Mouse (Mus musculus): Measurements from ENCODE around the gene Sephs1. TPM values are rescaled to one million over a fixed set of nuclear protein-coding genes. Genes with fewer than 3 reads are reported as not detected.
"Not testable (repeated sequence)": the region's sequence is repeated elsewhere in the genome, so short reads cannot be mapped to it uniquely, and the experiment has no call there.

Sephs1 gene
- polyA plus RNA-seq, 1 experiment from 2014 or later = 16.2 TPM

DNA sequence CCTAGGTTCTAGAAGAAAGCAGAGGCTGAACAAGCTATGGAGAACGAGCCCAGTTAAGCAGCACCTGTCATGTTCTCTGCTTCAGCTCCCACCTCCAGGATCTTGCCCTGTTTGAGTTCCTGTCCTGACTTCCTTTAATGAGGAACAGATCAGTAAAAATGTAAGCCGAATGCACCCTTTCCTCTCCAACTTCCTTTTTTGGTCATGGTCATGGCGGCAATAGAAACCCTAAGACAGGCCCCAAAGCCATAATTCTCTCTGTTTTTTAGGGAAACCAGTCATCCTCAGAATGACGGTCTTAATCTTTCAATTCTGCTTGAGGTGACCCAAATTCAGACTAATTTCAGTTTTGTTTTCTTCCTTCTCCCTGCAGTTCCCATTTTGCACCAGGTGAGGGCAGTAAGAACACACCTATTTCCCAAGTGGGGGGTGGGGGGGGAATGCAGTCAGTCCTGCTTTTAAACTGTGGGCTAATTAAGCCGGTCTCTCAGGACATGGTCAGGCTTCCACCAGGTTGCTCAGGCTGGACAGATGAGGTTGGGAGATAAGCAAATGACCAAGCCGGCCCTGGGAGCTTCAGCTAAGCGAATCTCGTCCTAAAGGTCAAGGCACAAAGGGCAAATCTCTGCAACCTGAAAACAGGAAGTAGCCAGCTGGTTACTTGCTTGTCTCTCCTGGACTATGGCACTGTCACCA lies 36.1 kb downstream of the Sephs1 start:
- peak overlapping the region; percentile 87 for H3K27ac ChIP-seq
- H3K36me3 ChIP-seq (ENCODE audit: inconsistent target) = 0 out of 2 replicates have a peak, but pooled peaks cover under 1% of the 10 kb centered on the region
- 5% methylated on average over 8 of the region's 8 CpGs for WGBS (ENCODE audit: missing documents)
- peak overlapping the region; percentile 21 for H3K4me3 ChIP-seq (ENCODE audit: inconsistent target)
- no peaks in the 10 kb centered on the region for H3K79me2 ChIP-seq (ENCODE audit: inconsistent target)

DNA sequence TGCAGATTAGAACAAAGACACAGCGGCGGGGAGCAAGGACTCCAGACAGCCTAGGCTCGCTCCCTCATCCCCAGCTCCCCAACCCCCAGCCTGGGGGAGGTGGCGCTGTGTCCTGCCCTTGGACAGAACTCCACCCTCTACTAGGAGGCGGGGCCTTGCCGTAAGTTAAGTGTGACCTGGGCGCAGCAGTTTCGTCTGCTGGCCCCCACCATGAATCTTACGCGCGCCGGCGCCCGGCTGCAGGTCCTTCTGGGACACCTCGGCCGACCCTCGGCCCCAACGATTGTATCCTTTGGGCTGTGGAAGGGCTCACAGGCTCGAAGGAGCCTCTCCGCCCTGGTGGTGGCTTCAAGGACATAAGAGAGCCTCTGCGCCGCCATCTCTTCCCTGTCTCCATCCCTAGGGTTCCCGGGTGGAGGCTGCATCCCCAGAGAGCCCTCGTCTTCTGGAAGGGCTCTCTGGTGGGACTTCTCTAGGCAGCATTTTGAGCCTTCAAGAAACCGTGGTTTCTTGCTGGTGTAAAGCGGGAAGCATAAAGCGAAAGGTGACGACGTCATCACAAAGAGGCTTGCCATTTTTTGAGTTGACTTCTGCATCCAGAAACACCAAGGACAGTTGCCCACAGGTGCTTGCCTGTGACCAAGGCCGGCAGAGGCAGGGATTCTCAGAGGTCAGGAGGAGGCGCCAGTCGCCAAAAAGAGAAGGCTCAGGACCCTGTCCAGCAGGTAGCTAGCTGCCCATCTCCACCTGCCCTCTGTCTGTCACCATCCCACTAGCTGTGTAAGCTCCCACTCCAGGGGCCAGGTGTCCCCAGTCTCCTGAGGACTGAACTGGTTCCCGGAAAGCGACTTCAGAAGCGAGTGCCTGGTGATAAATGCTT lies 37.7 kb downstream of the Sephs1 start, which contains the start of gene Phyh:
Phyh (plus strand) TSS at position 160 of the 880 bp plus-strand sequence.
- Histone ChIP-seq H3K79me2 (ENCODE audit: inconsistent target) (no peaks in the 10 kb centered on the region), H3K36me3 (ENCODE audit: inconsistent target) (peaks cover 15% of the 10 kb centered on the region), H3K4me3 (ENCODE audit: inconsistent target) (peak within 1 kb of the TSS; percentile 85), H3K27ac (peak within 1 kb of the TSS; percentile 87)
- WGBS (ENCODE audit: missing documents) = 8% methylated on average over 32 of the region's 35 CpGs

DNA sequence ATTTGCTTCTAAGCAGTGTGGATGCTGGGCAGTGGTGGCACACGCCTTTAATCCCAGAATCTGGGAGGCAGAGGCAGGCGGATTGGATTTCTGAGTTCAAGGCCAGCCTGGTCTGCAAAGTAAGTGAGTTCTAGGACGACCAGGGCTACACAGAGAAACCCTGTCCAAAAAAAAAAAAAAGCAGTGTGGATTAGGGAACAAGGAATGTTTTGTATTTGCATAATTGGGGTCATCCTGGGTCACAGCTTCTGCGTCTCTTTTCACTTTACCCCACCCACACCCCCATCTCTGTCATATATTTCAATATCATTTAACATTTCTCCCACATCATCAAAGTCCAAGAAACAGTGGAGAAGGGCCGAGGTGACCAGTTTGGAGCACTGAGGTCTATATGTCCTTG lies 39.7 kb downstream of the Sephs1 start:
- Histone ChIP-seq H3K36me3 (ENCODE audit: inconsistent target) (peaks cover 34% of the 10 kb centered on the region), H3K79me2 (ENCODE audit: inconsistent target) (no peaks in the 10 kb centered on the region), H3K4me3 (ENCODE audit: inconsistent target) (no peak overlapping the region), H3K27ac (no peak overlapping the region)
- 99% methylated on average over 5 of the region's 5 CpGs for WGBS (ENCODE audit: missing documents)

DNA sequence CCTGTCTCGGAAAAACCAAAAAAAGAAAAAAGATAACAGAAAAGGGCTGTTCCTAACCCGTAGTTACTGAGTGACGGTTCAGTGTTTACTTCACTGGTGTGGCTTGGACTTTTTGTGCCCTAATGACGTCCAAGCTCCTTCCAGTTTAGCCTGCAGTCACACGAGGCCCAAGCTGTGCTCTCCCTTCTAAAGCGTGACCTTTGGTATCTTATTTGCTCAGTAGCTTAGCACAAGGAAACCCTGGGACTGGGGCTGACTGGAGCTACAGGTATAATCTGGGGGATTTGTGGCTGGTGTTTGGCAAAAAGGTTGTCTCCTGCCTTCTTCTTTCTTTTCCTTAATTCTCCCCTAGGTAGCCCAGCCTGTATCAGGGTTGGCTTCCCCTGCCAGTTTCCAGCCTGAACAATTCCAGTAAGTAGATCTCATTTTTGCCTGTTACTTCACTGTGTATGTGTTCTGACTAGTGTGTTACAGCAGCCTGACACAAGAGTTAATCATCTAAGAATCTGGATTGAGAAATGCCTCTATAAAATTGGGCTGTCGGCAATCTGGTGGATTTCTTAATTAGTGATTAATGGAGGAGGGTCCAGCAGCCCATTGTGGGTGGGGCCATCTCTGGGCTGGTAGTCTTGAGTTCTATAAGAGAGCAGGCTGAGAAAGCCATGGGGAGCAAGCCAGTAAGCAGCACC lies 41.3 kb downstream of the Sephs1 start:
- WGBS (ENCODE audit: missing documents) = 97% methylated on average over 7 of the region's 7 CpGs
- H3K27ac ChIP-seq = no peak overlapping the region

DNA sequence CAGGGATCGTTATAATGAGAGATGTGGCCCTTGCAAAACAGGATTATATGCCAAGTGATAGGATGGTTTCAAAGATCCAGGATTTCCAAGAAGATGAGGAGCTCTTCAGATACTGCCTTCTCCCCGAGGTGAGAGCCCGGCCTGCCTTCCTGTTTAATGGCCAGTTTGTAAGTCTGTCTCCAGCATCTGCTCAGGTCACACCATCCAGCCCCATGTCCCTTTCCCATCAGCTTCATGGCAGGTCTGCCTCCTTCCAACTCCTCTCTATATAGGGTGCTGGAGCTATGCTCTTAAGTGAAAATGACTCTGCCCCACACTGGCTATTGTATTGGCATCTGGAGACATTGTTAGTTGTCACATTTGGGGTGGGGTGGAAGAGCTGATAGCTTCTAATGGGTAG lies 46.0 kb downstream of the Sephs1 start:
- Histone ChIP-seq H3K36me3 (ENCODE audit: inconsistent target) (peaks cover 93% of the 10 kb centered on the region), H3K79me2 (ENCODE audit: inconsistent target) (no peaks in the 10 kb centered on the region), H3K27ac (no peak overlapping the region), H3K4me3 (ENCODE audit: inconsistent target) (no peak overlapping the region)
- 96% methylated on average over 3 of the region's 3 CpGs for WGBS (ENCODE audit: missing documents)

More for the DNA sequence above, 41.3 kb downstream of the Sephs1 start:
- no peak overlapping the region for H3K4me3 ChIP-seq (ENCODE audit: inconsistent target)
- H3K79me2 ChIP-seq (ENCODE audit: inconsistent target) = no peaks in the 10 kb centered on the region
- peaks cover 50% of the 10 kb centered on the region for H3K36me3 ChIP-seq (ENCODE audit: inconsistent target)

DNA sequence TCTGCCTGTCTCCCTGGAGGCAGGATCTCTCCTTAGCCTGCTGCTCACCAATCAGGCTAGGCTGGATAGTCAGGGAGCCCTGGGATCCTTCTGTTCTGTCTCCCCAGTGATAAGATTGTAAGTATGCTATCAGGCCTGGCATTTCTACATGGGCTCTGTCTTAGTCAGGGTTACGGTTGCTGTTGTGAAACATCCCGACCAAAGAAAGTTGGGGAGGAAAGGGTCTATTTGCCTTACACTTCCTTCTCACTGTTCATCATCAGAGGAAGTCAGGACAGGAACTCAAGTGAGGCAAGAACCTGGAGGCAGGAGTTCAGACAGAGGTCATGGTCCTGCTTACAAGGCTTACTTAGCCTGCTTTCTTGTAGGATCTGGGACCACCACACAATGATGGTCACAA lies 47.9 kb downstream of the Sephs1 start:
- WGBS (ENCODE audit: missing documents) = 21% methylated on average over 2 of the region's 2 CpGs

DNA sequence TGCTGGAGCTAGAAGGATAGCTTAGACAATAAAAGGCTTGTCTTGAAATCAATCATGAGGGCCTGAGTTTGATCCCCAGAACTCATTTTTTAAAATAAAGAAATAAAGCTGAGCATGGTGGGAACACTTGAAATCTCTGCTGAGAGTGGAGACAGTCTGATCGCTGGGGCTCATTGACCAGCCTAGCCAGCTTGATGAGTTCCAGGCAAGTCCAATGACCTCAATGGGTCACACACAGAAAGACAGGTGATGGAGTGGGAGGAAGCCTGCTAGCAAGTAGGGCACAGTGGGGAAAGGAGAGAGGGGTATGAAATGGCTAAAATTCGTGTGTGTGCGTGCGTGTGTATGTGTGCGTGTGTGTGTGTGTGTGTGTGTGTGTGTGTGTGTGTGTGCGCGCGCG lies 53.2 kb downstream of the Sephs1 start:
- H3K36me3 ChIP-seq (ENCODE audit: inconsistent target) = peaks cover 73% of the 10 kb centered on the region
- H3K27ac ChIP-seq = no peak overlapping the region
- WGBS (ENCODE audit: missing documents) = 67% methylated on average over 9 of the region's 9 CpGs
- H3K79me2 ChIP-seq (ENCODE audit: inconsistent target) = no peaks in the 10 kb centered on the region
- no peak overlapping the region for H3K4me3 ChIP-seq (ENCODE audit: inconsistent target)

More for the DNA sequence above, 47.9 kb downstream of the Sephs1 start:
- Histone ChIP-seq H3K79me2 (ENCODE audit: inconsistent target) (no peaks in the 10 kb centered on the region), H3K4me3 (ENCODE audit: inconsistent target) (no peak overlapping the region), H3K27ac (no peak overlapping the region), H3K36me3 (ENCODE audit: inconsistent target) (peaks cover 81% of the 10 kb centered on the region)

DNA sequence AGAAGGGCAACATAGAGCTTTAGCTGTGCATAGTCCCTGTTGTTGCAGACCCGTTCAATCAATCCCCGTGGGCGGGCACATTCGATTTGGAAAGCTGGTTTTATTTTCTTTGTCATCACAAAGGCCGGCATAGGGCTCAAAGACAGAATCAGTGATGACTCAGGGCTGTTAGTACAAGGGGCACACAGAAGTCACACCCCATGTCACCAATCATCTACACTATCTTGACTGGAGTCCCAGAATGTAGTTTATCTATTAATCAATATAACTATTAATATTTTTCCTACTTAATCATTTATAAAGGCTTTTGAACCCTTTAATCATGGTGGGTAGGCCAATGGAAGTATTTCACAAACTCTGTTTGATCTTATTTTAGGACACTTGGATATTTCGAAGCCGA lies 56.6 kb downstream of the Sephs1 start:
- no peaks in the 10 kb centered on the region for H3K79me2 ChIP-seq (ENCODE audit: inconsistent target)
- H3K4me3 ChIP-seq (ENCODE audit: inconsistent target) = no peak overlapping the region
- peaks cover 63% of the 10 kb centered on the region for H3K36me3 ChIP-seq (ENCODE audit: inconsistent target)
- WGBS (ENCODE audit: missing documents) = 97% methylated on average over 7 of the region's 7 CpGs
- H3K27ac ChIP-seq = no peak overlapping the region

DNA sequence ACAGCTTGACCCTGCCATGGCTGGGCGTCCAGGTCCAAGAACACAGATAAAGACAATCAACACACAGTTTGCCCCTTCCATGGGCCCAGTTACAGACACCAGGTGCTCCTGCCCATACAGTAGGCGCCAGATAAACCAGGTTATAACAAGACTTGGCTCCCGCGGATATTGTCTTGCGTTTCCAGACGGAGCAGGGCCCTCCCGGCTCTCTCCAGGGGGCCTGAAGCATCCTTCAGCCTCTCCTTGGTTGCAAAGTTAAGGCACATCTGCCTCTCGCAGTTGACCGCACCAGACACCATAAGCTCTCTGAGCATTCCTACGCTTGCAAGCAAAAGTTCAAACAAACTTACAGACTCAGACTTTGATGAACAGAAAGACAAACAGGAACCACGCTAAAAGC lies 59.5 kb downstream of the Sephs1 start:
- 97% methylated on average over 10 of the region's 11 CpGs for WGBS (ENCODE audit: missing documents)
- H3K79me2 ChIP-seq (ENCODE audit: inconsistent target) = no peaks in the 10 kb centered on the region
- H3K27ac ChIP-seq = no peak overlapping the region
- H3K4me3 ChIP-seq (ENCODE audit: inconsistent target) = no peak overlapping the region
- peaks cover 50% of the 10 kb centered on the region for H3K36me3 ChIP-seq (ENCODE audit: inconsistent target)

DNA sequence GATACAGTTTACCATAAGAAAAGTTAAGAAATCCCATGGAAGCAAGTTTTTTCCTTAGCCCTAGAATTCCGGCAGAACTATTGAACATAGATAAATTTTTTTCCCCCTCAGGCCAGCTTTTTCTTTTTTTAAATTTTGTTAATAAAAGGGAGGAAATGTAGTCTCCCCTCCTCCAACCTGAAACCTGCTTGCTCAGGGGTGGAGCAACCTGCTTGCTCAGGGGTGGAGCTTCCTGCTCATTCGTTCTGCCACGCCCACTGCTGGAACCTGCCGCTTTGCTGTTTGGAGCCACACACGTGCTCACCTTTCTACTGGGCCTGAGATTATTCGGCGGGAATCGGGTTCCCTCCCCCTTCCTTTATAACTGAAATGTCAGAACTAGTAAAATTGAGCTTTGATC lies 68.3 kb downstream of the Sephs1 start:
- not testable (repeated sequence) for H3K4me3 ChIP-seq (ENCODE audit: inconsistent target); H3K27ac ChIP-seq; H3K79me2 ChIP-seq (ENCODE audit: inconsistent target); H3K36me3 ChIP-seq (ENCODE audit: inconsistent target)
- WGBS (ENCODE audit: missing documents) = 100% methylated on average over 1 of the region's 8 CpGs

DNA sequence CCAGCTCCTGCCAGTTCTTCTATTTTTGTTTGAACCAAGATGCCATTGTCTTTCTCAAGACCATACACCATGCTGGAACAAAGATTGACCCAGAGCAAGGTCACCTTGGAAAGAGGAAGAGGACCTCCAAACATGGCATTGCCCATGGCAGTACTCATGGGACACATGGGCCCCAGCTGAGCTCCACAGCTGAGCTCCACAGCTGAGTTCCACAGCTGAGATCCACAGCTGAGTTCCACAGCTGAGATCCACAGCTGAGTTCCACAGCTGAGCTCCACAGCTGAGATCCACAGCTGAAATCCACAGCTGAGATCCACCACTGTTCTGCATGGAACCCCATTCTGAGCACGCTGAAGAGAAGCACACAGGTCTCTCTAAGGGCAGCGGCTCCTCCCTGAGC lies 69.6 kb downstream of the Sephs1 start:
- no peaks in the 10 kb centered on the region for H3K79me2 ChIP-seq (ENCODE audit: inconsistent target)
- H3K4me3 ChIP-seq (ENCODE audit: inconsistent target) = no peak overlapping the region
- no peaks in the 10 kb centered on the region for H3K36me3 ChIP-seq (ENCODE audit: inconsistent target)
- 93% methylated on average over 2 of the region's 2 CpGs for WGBS (ENCODE audit: missing documents)
- no peak overlapping the region for H3K27ac ChIP-seq

DNA sequence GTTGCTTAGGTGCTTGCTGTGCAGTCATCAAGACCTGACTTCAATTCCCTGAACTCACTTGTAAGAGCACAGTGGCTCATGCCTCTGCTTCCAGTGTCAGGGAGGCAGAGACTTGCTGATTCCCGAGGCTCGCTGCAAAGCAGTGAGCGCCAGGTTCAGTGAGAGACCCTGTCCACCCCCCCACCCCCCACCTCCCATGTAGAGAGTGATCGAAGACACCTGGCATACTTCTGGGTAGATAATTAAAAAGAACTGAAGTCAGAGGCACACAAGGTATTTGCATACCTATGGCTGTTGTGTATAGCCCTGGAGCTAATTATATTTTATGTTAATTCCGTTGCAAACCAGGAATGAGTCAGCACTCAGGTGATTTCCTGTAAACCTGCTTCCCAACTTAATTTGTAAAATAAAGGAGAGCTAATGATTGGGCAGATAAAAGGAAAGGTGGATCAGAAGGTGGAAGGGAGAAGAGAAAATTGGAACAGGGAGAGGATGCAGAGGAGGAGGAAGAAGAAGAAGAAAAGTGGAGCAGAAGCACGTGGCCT lies 72.9 kb downstream of the Sephs1 start:
- Histone ChIP-seq H3K27ac (no peak overlapping the region), H3K36me3 (ENCODE audit: inconsistent target) (no peaks in the 10 kb centered on the region), H3K79me2 (ENCODE audit: inconsistent target) (no peaks in the 10 kb centered on the region), H3K4me3 (ENCODE audit: inconsistent target) (no peak overlapping the region)
- 88% methylated on average over 6 of the region's 6 CpGs for WGBS (ENCODE audit: missing documents)

DNA sequence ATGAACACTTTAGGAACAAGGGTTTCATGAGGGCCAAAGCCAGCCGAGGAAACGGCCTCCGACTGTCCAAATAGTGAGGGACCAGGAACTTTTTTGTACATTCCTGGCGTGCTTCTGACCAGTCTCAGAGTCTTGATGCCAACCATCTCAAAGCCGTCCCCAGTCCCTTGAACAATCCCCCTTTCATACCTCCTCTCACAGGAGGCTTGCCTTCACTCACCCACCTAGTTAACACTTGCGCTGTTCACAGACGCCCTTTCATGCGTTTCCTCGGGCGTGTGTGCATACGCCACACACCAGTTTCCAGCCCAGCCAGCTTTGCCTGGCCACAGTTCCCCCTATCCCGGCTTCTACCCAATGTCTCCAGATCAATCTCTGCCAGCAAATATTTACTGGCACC lies 76.7 kb downstream of the Sephs1 start:
- H3K79me2 ChIP-seq (ENCODE audit: inconsistent target) = no peaks in the 10 kb centered on the region
- H3K4me3 ChIP-seq (ENCODE audit: inconsistent target) = no peak overlapping the region
- WGBS (ENCODE audit: missing documents) = 91% methylated on average over 12 of the region's 12 CpGs
- no peak overlapping the region for H3K27ac ChIP-seq
- H3K36me3 ChIP-seq (ENCODE audit: inconsistent target) = no peaks in the 10 kb centered on the region

Data from macrophage (primary cell).